Mouse (Mus musculus) urinary bladder, postnatal 14 days (tissue): ENCODE measurements at regions not wholly inside any gene's neighbourhood (a gene's known extent, or its start where the extent isn't known, plus 50 kb on each side); places are given as distances from the start of the nearest gene placed in this dataset.
A peak's percentile ranks its signal among the peaks of the same experiment; 100 is the strongest.

ENCODE experiments used
- DNase-seq: peaks from one replicate; pipeline ENCODE4 v3.0.0; 2021; ENCODE audit warnings: low spot score

- no peak for DNase-seq
Observed at GRCm38 (mm10) chr1:71946911-71947310, 265.2 kb downstream of the Mreg start.

GRCm38 (mm10) chr1:71945070-71945469 is 267.0 kb downstream of the Mreg start:
- DNase-seq = peak; percentile 61

- DNase-seq = no peak
Observed at GRCm38 (mm10) chr1:71944531-71944930, 267.6 kb downstream of the Mreg start.

GRCm38 (mm10) chr1:71942145-71942544 is 270.0 kb downstream of the Mreg start:
- no peak for DNase-seq

- no peak for DNase-seq
Observed at GRCm38 (mm10) chr1:71941688-71942087, 270.4 kb downstream of the Mreg start.

- DNase-seq = no peak
Observed at GRCm38 (mm10) chr1:71940900-71941299, 271.2 kb downstream of the Mreg start.

GRCm38 (mm10) chr1:71938323-71939007 is 273.6 kb downstream of the Mreg start:
- DNase-seq = no peak

- DNase-seq = no peak
Observed at GRCm38 (mm10) chr1:71937922-71938321, 274.2 kb downstream of the Mreg start.

- DNase-seq = no peak
Observed at GRCm38 (mm10) chr1:71937168-71937567, 274.9 kb downstream of the Mreg start.

- DNase-seq = no peak
Observed at GRCm38 (mm10) chr1:71936501-71937129, 275.5 kb downstream of the Mreg start.

- no peak for DNase-seq
Observed at GRCm38 (mm10) chr1:71925501-71925900, 272.5 kb upstream of the Fn1 start.

GRCm38 (mm10) chr1:71924884-71925283 is 271.9 kb upstream of the Fn1 start:
- DNase-seq = no peak

- DNase-seq = peak; percentile 18
Observed at GRCm38 (mm10) chr1:71923731-71924130, 270.7 kb upstream of the Fn1 start.

- no peak for DNase-seq
Observed at GRCm38 (mm10) chr1:71921456-71921855, 268.5 kb upstream of the Fn1 start.

- no peak for DNase-seq
Observed at GRCm38 (mm10) chr1:71919891-71920290, 266.9 kb upstream of the Fn1 start.

GRCm38 (mm10) chr1:71917021-71917420 is 264.0 kb upstream of the Fn1 start:
- DNase-seq = no peak

GRCm38 (mm10) chr1:71914439-71914838 is 261.4 kb upstream of the Fn1 start:
- no peak for DNase-seq

GRCm38 (mm10) chr1:71913221-71913620 is 260.2 kb upstream of the Fn1 start:
- DNase-seq = no peak

- DNase-seq = no peak
Observed at GRCm38 (mm10) chr1:71912441-71912840, 259.4 kb upstream of the Fn1 start.

GRCm38 (mm10) chr1:71910125-71910524 is 257.1 kb upstream of the Fn1 start:
- DNase-seq = no peak

- DNase-seq = no peak
Observed at GRCm38 (mm10) chr1:71909508-71910124, 256.6 kb upstream of the Fn1 start.

GRCm38 (mm10) chr1:71904376-71904948 is 251.5 kb upstream of the Fn1 start:
- no peak for DNase-seq
